Mouse (Mus musculus): Measurements from ENCODE around the gene Cuta. TPM values are rescaled to one million over a fixed set of nuclear protein-coding genes. Genes with fewer than 3 reads are reported as not detected.
A peak's percentile ranks its signal among the peaks of the same experiment; 100 is the strongest.

The Cuta gene
- total RNA-seq, 2 experiments from 2014 or later: 105 to 107 TPM

- intact Hi-C loops (cut with DNase I): no loop called here
- DNase-seq (ENCODE audit: extremely low spot score in 1 of 2, low spot score in 2 of 2): no peak
Measured at GRCm38 (mm10) chr17:26959815-26960214, 20.4 kb upstream of the Cuta start.

- peak in 1 of 2 experiments; percentile 20 for DNase-seq (ENCODE audit: extremely low spot score in 1 of 2, low spot score in 2 of 2)
- intact Hi-C loops (cut with DNase I): no loop called here
Measured at GRCm38 (mm10) chr17:26958880-26959279, 19.5 kb upstream of the Cuta start.

DNA sequence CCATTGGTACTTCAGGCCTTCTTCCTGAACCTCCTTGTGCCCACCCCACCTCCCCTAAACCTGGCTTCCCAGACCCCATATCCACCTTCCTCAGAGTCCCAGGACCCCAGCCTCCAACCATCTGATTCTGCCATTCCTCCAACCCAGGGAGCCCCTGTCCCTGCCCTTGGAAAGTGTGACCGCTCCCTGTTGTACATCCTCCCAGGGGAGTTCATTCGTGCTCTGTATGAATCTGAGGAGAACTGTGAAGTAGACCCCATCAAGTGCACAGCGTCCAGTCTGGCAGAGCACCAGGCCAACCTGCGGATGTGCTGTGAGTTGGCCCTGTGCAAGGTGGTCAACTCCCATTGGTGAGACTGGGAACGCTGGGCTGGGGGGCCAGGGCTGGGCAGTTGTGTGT lies 18.5 kb upstream of the Cuta start:
- peak in 1 of 2 experiments; percentile 30 for DNase-seq (ENCODE audit: extremely low spot score in 1 of 2, low spot score in 2 of 2)
- intact Hi-C loops (cut with DNase I): no loop called here

DNA sequence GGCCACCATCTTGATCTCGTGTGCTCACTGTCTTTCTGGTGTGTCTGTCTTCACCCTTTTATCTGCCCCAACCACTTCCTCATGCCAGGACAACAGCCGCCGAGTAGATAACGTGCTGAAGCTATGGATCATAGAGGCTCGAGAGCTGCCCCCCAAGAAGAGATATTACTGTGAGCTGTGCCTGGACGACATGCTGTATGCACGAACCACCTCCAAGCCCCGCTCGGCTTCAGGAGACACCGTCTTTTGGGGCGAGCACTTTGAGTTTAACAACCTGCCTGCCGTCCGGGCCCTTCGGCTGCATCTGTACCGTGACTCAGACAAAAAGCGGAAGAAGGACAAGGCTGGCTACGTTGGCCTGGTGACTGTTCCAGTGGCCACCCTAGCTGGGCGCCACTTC lies 17.5 kb upstream of the Cuta start:
- peak in 1 of 2 experiments; percentile 28 for DNase-seq (ENCODE audit: extremely low spot score in 1 of 2, low spot score in 2 of 2)
- intact Hi-C loops (cut with DNase I): no loop called here

GRCm38 (mm10) chr17:26956309-26956708 lies 16.9 kb upstream of the Cuta start:
- no peak for DNase-seq (ENCODE audit: extremely low spot score in 1 of 2, low spot score in 2 of 2)
- intact Hi-C loops (cut with DNase I): no loop called here

- intact Hi-C loops (cut with DNase I): loop anchor here (2.0 kb wide), 1 partner anchor 15 kb away; no protein-coding TSS in a partner anchor
- peak in 1 of 2 experiments; percentile 26 for DNase-seq (ENCODE audit: extremely low spot score in 1 of 2, low spot score in 2 of 2)
Measured at GRCm38 (mm10) chr17:26953726-26954125, 14.4 kb upstream of the Cuta start.

DNA sequence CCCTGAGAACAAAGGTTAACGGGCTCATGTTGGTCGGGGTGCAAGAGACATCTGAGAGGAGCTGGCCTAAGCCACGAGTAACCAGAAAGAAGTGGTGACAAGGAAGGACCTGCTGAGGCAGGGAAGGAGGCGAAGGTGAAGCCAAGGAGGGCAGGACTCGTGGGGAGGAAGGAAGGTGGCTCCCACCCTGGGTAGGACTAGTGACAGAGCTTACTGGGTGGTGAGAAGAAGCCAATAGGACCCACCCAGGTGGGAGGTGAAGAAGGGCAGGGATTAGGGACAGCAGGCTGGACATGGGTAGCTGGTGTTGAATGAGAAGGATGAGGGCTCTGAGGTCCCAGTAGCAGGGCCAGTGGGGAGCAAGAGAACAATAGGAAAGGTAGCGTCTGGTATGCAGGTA lies 13.8 kb upstream of the Cuta start:
- intact Hi-C loops (cut with DNase I): no loop called here

DNA sequence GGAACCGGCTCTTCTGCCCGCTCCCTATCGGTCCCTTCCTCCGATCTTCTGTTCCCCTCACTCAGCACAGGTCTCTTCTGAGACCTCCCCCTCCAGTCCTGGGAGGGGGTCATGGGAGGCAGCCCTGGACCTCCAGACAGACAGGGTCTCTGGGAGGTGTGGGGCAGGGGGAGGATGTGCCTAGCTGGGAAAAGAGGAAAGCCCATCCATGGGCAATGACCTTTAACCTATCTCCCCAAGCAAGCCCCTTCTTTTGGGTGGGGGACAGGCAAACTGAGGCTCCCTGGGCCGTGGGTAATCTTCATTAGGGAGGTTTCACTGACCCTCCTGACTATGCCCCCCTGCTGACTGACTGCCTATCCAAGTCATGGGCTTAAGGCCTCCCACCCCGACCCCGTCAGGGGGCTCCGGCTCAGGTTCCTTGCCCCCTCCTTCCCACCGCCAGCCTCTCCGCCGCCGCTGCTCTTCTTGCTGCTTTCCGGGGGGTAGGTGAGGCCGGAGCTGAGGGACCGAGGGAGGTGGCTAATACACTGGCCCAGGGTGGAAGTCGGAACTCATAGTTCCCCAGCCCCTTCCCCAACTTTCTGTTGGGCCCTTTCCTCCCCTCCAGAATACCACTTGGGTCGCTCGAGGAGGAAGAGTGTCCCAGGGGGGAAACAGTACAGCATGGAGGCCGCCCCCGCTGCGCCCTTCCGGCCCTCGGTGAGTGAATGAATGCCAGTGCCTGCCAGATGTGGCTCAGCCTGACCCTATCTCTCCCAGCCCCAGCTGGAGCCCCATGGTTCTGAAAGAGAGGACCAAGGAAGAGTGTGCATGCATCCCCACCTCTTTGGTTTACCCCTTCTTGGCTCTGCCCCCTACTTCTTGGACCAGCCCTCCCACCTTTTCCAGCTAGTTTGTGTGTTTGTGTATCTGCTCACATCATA lies 12.8 kb upstream of the Cuta start:
- peak in 1 of 2 experiments; percentile 71 for DNase-seq (ENCODE audit: extremely low spot score in 1 of 2, low spot score in 2 of 2)
- intact Hi-C loops (cut with DNase I): no loop called here

More for the DNA sequence above, 13.8 kb upstream of the Cuta start:
- peak in 1 of 2 experiments; percentile 26 for DNase-seq (ENCODE audit: extremely low spot score in 1 of 2, low spot score in 2 of 2)

- intact Hi-C loops (cut with DNase I): no loop called here
- DNase-seq (ENCODE audit: extremely low spot score in 1 of 2, low spot score in 2 of 2): peak; percentile 84 to 95
Measured at GRCm38 (mm10) chr17:26951406-26951805, 12.0 kb upstream of the Cuta start.

GRCm38 (mm10) chr17:26950560-26951288 lies 11.4 kb upstream of the Cuta start:
- intact Hi-C loops (cut with DNase I): no loop called here
- DNase-seq (ENCODE audit: extremely low spot score in 1 of 2, low spot score in 2 of 2): peak in 1 of 2 experiments; percentile 20

DNA sequence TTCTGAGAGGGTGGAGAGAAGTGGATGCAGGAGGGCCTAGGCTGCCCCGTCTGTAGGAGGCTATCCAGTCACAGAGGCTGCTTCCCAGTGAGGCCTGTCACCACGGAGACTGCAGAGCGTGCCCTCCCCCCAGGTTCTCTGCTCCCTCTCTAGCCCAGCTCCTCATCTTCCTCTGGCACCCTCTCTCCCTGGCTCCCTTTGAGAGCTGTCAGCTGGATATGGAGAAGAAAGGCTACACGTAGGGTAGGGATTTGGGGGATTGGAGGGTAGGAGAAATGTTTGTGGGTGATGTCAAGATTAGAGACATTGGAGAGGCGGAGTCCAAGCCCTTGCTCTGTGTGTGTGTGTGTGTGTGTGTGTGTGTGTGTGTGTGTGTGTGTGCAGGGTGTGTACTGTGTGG lies 10.5 kb upstream of the Cuta start:
- intact Hi-C loops (cut with DNase I): no loop called here
- peak in 1 of 2 experiments; percentile 65 for DNase-seq (ENCODE audit: extremely low spot score in 1 of 2, low spot score in 2 of 2)

DNA sequence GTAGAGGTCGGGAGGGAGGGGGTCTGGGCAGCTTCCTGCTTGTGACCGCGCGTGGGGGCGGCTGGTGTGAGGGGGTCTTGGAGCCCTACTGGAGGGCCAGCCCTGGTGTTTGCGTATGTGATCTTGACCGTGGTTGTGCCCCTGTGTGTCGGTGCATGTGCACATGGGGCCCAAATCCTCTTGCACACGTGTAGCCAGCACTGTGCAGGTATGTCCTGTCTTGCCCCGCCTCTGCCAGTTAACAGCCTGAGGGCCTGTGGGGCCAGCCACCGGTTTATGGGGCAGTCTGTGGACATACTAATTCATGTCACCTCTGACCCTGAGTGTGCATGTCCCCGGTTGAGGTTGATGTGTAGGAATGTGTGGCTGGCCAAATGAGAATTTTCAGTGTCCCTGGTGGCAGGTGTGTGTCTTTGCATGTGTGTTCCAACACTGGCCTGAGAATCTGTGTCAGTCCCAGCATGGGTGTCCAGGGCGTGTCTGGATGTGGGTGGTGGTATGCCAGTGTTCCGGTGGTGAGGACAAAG lies 9.7 kb upstream of the Cuta start:
- intact Hi-C loops (cut with DNase I): no loop called here
- peak in 1 of 2 experiments; percentile 40 for DNase-seq (ENCODE audit: extremely low spot score in 1 of 2, low spot score in 2 of 2)

- intact Hi-C loops (cut with DNase I): no loop called here
- DNase-seq (ENCODE audit: extremely low spot score in 1 of 2, low spot score in 2 of 2): peak; percentile 57 to 86
Measured at GRCm38 (mm10) chr17:26948316-26949050, 9.1 kb upstream of the Cuta start.

DNA sequence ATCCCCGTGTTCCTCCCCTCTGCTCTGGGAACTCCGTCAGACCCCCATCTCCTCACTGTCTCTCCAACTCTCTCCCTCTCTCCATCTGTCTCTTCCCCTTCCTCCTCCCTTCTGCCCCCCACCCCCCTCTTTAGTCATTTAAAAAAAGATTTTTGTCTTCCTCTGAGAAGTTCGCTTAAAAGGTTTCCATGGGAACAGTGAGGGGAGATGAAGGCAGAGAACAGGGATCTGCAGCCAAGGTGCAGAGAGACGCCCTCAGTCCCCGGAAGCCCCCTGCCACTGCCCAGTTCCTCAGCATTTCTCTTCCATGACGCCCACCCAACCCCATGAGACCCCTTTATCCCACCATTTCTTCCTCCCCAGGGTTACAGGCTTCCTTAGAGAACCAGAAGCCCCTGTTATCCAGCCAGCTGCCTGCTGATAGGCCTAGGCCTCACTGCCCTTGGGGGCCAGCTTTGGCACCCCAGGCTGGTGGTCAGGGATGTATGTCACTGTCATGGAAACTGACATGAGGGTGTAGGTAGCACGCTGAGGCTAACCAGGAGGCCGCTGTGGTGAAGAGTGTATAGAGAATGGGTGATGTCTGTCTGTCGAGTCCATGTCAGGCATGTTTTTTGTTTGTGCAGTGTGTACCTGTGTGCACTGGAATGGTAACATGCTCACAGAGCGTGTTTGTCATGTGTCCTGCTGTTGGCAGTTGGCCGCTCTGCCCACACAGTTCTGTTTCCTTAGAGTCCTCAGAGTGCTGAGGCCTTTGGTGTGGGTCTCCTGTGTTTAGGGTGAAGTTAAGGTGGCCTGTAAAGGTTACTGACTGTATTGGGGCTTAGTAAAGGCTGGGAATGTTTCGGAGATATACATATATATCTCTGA lies 8.1 kb upstream of the Cuta start:
- DNase-seq (ENCODE audit: extremely low spot score in 1 of 2, low spot score in 2 of 2): peak; percentile 39 to 57
- intact Hi-C loops (cut with DNase I): no loop called here

GRCm38 (mm10) chr17:26946567-26946966 lies 7.2 kb upstream of the Cuta start:
- intact Hi-C loops (cut with DNase I): no loop called here
- peak in 1 of 2 experiments; percentile 90 for DNase-seq (ENCODE audit: extremely low spot score in 1 of 2, low spot score in 2 of 2)

DNA sequence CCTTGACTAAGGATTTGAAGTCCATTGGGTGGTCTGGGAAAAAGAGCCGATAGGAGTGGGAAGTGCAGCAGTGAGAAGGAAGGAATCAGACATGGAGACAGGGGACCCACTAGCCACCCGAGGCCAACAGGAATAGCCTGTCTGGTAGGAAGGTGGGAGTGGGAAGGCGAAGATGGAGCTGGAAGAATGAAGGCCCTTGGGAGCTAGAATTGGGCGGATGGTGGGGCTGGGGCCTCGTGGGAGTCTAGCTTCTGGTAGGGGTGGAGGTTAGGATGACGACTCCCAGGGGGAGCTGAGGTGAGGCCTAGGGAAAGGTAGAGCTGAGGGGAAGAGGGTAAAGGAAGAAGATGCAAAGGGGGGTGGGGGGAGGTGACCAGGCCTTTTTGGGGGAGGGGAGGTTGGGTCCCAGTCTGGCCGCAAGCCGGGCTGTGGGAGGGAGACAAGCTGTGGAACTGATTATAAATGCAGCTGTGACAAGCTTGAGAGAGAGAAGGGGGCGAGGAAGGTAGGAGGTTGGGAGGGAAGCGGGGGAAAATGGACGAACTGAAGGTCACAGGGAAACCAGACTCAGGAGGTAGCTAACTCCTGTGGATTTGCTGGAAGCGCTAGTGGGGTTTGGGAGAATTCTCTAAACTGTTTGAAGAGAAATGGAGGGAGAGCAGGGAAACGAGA lies 6.6 kb upstream of the Cuta start:
- intact Hi-C loops (cut with DNase I): no loop called here
- DNase-seq (ENCODE audit: extremely low spot score in 1 of 2, low spot score in 2 of 2): peak in 1 of 2 experiments; percentile 57

DNA sequence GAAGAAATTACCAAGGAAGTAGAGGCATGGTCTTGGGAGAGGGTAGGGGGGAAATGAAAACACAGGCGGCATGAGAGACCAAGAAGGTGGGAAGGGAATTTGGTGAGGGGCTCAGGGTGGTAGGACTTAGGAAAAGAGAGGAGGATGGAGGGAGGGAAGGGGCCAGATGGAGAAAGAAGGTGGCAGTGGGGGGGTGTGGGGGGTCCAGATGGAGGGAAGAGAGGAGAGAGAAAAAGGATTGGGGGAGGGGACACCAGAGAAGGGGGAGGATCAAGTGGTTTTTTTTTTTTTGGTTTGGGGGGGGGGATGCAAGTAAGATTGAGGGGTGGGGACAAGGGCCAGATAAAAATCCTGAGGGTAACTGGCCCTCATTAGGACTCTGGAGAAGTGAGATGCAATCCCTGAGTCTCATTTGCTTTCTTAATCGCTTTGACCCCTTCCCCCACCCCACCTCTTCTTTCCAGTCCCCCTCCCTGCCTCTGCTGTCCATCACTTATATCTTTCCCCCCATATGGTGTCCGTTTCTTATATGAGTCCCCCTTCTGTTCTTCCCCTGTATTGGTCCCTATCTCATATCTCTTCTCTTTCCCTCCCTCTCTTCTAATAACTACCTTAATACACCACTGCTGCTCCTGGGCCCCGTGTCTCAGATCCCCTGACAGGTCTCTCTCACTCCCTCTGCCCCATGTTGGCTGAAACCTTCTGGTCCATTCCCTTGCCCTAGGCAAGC lies 2.6 kb upstream of the Cuta start:
- intact Hi-C loops (cut with DNase I): no loop called here
- DNase-seq (ENCODE audit: extremely low spot score in 1 of 2, low spot score in 2 of 2): no peak
